Mouse (Mus musculus) lung, postnatal 4 days (tissue): ENCODE measurements around the gene 6430548M08Rik.
A peak's percentile ranks its signal among the peaks of the same experiment; 100 is the strongest.

ENCODE experiments used
- DNase-seq, 2 experiments: peaks; one replicate each; pipeline ENCODE4 v3.0.0; 2021

Gene 6430548M08Rik

DNA sequence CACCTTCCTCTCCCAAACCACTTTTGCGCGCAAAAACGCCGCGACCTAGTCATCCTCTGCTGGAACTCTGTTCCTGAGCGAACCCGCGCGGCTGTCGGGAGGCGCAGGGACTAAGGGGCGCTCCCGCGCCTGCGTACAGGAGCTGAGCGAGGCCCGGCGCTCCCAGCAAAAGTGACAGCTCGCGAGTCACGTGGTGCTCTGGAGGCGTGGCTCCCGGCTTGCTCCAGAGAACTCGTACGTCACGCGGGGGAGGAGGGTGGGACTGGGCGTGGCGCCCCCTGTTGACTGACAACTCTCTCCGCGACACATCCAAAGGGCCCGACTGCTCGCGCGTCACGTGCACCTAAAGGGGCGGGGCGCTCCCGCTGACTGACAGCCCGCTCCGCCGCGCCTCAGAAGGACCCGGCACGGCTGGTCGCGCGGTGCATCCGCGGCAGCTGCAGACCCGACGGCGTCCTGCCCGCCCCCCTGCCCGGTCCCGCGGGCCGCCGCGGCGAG lies at the start of gene 6430548M08Rik:
Gene 6430548M08Rik (plus strand): TSS at position 395 of the 498 bp plus-strand sequence.
- DNase-seq = peak; percentile 100

DNA sequence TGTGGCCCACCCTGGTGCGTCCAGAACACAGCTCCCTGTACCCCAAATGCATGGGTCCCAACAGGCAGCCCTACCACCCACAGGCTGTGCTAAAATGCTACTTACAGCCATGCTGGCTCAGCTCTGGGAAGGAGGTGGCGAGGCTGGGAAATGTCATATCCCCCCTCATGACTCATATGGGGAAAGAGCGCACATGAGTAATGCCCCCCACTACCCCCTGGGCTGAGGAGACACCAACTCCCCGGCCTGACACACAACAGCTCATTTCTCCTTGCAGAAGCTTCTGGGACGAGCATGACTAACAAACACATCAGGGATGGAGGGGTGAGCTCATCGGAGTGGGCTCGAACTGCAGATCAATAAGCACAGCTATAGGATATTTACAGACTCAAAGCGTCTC lies 48.3 kb upstream of the 6430548M08Rik start:
- no peak for DNase-seq

DNA sequence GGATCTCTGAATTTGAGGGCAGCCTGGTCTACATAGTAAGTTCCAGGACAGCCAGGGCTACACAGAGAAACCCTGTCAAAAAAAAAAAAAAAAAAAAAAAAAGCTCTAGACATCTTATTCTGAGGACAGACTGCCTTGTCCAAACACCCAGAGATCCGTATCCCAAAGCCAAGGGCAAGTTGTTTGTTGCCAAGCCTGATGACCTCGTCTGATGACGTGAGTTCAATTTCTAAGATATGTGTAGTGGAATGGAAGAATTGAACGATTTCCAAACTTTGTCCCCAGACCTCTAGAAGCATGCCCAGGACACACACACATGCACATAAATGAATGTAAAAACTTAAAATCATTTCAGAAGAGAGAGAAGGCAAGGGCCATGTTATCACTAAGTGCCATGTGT lies 47.7 kb upstream of the 6430548M08Rik start:
- no peak for DNase-seq

DNA sequence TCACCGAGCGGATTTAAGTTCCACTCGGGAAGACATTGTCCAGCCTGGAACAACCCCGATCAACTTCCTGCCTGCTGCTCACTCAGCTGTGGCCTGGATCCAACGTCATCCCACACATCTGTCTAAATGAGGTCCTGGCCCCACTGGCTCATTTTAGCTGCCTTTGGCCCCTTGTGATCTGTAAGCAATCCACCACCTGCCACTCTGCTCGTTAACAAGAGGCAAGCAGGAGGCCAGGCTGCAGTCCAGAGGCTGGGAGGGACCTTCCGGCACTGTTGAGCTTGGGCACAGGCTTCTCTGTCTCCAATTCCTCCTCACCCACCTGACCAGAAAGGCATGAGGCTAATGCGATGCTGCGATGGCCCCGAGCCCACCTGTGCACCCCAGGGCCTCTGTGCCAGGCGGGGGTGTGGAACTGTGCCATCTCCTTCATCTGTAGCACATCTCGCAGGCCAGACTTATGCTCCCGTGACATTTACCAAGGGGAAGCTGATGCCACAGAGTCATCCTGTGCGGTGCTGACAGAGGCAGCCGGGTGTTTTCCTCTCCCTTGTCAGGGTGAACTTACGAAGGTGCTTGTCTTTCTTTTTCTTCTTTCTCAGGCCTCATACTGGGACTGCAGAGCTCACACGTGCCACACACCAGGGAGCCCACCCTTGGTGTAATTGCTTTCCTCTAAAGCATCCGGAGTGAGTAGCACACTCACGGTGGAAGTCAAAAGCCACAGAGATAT lies 45.9 kb upstream of the 6430548M08Rik start:
- peak; percentile 56 to 82 for DNase-seq

DNA sequence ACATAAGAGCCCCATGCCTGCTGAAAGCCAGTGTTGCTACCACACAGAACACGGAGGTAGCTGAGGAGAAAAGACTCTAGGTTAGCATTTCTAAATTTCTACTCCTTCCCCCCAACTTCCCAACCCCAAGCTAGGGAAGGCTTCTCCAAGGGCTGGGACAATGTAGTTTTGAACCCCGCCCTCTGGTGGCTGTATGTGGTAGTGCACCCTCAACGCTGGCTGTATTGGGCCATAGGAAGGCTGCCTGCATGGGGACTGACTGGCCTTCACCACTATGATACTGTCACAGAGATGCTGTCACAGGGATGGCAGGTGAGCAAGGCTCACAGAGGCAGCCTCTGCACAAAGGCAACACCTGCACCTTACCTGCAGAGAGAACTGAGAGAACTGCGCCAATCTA lies 42.3 kb upstream of the 6430548M08Rik start:
- DNase-seq = peak; percentile 78 to 87

DNA sequence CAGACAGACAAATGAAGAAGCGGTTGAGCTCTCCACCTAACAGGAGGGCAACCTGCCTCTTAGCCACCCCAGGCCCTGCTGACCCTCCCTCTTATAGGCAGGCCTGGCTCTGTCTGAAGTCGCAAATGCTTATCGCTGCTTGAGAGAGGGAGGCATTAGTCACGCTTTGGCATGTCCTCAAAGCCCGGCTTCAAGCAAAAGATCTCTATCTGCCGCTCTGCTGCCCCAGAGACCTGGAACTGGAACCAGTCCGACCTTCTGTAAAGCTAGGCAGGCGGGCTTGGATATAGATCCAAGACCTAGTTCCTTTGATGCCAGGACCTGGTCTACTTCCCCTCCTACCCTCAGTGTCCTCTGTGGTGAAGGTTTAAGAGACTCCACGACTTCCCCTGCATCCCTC lies 41.7 kb upstream of the 6430548M08Rik start:
- no peak for DNase-seq

DNA sequence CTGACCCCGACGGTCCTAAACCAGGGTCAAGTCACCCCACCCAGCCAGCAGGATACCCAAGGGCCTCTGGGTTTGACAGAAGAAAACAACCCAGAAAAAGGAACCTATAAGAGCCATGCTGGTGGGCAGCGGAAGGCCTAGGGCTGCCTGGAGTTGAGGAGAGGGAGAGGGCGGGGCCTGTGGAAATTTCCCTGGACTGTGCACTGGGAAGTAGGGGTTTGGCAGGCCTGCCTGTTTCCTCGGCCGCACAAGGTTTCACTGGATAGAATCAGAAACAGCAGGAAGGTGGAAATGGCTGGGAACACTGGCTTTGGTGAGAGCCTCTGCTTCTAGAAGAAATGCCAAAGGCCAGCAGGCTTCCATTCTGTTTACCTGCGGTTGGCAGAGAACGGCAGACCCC lies 41.1 kb upstream of the 6430548M08Rik start:
- DNase-seq = no peak

DNA sequence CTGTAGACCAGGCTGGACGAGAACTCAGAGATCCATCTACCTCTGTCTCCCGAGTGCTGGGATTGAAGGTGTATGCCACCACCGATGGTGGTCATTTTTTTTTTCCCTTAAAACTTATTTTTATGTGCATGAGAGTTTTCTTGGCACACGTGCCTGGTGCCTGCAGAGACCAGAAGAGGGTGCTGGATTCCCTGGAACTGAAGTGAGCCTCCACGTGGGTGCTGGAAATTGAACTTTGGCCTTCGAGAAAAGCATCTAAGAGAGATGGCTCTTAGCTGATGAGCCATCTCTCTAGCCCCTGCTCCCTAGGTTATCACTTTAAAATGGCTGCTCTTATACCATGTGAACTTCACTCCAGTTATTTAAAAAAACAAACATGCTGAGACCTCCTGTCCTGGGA lies 39.4 kb upstream of the 6430548M08Rik start:
- no peak for DNase-seq

DNA sequence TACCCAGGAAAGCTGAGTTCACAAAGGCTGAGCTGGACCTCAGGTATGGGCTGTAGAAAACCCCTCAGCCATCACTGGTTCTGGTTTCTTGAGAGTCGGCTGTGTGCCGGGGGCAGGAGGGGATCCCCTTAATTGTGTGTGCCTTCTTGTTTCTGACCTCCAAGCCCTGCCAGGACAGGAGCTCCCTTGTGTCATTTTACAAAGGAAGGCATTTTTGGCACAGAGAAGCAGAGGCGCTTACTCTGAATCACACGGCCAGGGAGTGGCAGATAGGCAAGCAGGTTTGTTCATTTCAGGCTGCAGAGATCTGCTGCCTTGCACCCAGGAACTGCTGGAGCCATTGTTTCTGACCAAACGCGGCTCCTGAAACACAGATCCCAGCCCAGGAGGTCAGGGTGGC lies 38.6 kb upstream of the 6430548M08Rik start:
- no peak for DNase-seq

DNA sequence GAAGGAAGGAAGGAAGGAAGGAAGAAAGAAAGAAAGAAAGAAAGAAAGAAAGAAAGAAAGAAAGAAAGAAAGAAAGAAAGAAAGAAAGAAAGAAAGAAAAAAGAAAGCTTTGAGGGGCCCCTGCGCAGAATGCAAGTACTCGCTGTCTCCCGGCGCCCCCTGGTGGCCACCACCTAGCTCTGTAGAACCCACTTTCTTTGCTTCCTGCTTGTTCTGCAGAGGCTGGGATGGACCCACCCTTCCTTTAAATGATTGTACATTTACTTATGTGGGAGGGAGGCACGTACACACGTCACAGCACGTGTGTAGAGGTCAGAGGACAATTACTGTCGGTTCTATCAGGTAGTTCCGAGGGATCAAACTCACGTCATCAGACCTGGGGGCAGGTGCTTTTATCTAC lies 35.9 kb upstream of the 6430548M08Rik start:
- peak; percentile 80 to 82 for DNase-seq

DNA sequence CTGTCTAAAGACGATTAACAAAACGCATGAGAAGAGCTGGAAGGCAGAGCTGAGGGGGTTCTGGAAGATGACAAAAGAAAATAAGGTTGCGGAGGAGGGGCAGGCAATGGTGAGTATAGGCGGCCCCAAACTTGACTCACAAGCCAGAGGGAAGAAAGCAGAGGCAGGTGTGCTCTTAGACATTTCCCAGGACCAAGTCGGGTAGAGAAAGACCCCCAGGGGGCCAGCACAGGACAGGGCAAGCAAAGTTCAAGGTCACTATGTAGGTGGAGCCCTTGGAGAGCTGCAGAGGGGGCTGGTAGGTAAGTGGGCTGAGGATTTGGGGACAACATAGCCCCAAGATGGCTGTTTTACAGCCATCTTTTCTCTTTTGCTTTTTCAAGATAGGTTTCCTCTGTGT lies 34.6 kb upstream of the 6430548M08Rik start:
- DNase-seq = no peak

DNA sequence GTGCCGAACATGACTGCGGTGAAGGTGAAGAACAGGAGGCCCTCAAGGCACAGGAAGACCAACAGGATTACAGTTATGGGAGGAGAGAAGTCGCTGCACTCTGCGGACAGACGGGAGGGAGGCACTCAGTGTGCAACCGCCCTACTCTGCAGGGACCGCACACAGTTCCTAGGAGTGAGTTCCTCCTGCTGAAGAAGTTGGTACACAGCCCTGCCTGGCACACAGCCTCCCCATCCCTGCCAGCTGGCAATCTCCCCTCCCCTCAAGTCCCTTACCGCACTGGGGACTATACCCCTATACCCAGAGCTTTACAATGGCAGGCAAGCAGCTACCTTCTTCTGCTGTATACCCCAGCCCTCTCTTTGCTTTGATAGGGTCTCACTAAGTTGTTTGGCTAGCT lies 30.7 kb upstream of the 6430548M08Rik start:
- no peak for DNase-seq

DNA sequence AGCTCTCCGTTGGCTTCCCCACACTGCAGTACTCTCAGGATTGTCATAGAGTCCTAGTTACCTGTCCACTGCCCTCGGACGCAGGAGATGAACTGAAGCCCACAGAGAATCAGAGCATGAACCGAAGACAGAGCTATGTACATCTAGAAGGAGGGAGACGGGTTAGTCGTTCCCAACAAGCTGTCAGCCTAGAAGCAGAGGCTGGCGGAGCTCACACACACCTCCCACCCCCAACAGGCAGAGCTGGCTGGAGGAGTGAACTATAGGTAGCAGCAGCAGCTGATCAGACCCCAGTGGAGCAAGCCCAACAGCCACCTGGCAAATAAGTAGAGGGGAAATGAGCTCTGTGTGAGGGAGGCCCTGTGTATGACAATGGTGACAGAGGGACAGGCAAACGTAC lies 29.2 kb upstream of the 6430548M08Rik start:
- DNase-seq = no peak

DNA sequence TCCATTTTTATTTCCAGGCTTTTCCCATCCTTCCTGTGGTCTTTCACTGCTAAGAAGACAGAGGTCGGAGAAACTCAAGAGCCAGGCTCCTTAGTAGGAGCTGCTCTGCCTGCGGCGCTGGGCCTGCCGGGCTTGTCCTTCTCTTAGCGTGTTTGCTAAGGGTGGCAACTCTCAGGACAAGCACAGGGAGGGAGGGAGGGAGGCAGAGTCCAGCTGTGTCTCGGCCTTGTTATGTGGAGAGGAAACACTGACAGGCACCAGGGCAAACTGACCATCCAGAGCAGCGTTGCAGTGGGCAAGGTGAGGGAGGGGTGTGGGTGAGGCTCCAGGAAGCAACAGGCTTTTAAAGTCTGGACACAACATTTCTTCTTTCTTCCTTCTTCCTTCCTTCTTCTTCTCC lies 24.4 kb upstream of the 6430548M08Rik start:
- DNase-seq = no peak

DNA sequence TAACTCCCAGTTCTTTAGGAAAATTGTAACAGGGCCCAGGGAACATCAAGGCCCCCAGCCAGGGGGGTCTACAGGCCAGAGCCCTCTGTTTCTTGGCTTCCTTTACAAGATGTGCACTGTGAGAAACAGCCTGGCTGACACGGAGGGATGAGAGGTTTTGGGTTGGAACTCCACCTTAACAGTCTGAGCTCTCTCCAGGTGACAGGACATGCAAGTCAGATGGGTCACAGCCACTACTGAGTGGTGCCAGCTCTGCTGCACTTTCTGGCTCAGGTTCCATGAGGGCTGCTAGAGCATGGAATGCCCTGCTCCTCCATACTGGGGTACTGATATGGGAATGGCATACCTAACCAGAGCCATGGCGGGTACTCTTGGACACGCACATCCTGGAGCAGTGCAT lies 22.9 kb upstream of the 6430548M08Rik start:
- DNase-seq = no peak

DNA sequence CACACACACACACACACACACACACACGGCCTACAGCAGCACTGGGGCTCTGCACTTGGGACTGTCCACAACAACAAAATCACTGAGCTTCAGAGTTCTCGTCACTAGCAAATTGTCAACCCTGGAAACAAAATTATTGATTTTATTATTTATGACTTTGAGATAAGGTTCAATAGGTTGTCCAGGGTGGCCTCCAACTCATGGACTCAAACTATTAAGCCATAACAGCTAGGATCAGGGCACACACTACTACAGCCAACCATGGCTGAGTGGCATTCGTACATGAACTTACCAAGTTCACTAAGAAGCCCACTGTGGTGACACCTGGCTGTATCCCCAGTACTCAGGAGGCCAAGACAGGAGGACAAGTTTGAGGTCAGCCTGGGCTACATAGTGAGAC lies 20.8 kb upstream of the 6430548M08Rik start:
- DNase-seq = no peak

DNA sequence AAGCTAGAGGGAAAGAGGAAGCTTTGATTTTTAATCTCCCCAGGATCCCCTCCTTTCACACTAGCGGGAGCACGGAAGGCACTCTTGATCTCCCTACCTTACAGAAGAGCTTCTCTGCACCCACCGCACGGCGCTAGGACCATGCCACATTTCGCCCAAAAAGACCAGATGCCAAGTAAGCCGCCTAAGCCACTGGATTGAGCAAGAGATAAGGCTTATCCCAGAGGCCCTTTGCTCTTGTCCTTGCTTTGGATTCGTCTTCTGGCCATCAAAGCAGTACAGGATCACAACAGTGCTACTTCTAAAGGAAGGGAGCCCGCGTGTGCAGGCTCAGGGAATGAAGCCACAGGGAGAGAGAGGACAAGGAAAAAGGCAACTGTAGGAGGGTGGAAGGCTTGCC lies 19.2 kb upstream of the 6430548M08Rik start:
- DNase-seq = no peak

DNA sequence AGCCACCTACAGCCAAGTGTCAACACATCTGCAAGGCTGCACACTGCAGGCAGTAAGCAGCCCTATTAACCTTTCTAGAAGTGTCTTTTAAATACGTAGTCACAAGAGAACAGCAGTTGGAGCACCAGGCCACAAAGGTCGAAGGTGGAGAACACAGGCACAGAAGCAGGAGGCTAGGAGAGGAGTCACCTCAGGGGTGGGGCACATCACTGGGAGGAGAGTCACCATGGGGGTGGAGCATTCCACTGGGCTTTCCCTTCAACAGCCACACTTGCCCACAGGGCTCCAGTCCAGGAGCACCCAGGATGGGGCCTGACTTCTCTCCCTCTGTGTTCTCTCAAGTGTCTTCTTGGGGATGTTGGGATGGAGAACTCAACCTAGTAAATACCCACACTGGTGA lies 17.5 kb upstream of the 6430548M08Rik start:
- no peak for DNase-seq

DNA sequence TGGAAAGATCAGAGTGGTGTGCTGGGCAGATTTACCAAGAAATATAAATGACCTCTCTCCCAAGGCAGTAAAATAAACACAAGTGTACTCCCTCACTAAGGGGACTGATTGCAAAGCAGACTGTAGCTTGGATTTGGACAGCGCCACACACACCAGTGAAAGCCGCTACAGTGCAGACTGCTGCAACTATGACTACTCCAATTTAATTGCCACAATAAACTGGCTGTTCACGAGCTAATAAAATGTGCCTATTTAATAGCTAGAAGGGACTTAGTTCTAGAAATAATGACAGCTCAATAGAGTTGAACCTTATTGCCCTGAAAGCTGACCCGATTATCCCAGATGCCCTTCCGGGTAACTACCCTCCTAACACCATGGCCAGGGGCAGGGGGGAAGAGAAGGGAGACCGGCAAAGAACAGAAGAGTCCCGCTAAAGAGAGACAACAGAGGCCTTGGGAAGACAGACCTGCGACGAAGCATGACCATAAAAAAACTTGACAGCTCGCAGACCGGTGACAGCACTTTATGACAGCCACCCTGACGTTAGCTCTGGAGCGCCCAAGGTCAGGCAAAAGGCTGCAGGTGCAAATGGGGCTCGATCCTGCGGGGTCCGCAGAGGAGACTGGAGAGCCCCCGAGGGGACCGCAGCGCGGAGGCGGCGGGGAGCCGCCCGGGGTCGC lies 13.4 kb upstream of the 6430548M08Rik start:
- DNase-seq = no peak

DNA sequence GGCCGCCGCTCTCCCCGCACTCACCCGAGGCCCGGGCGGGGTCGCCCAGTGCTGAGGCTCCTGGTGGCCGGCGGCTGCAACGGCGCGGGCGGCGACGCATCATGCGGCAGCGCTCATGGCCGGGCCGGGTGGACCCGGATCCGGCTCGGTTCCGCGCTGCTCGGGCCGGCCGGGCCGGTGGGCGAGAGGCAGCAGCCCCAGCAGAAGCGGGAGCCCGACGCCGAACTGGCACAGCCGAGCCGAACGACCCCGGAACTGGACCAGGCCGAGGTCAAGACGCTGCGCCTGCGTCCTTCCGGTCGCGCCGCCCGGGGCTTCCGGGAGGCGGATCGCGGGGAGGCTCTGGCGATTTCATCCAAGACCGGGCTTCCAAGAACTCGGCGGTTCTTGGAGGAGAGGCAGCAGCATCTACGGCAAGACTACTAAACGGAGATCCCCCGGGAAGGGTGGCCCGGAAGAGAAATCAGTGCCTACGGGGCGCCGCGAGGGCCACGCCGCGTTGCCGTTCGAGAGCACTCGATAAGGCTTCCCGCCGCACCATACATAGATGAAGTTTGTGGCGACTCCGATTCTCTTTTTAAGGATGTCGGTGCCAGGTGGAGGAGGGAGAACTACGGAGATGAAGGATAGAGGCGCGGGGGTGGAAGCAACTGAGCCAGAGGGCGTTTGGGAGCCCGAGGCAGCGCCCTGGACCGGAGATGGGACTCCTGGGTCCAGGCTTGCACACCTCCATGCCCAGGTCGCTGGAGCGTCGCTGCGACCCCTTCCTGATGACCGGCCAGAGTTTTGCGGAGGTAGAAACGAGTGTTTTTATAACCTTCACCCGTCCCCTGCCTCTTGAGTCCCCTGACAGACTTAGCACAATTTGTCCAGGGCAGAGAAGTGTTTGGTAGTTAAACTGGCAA lies 12.6 kb upstream of the 6430548M08Rik start, which contains the start of gene Zdhhc7:
Gene Zdhhc7 (minus strand): TSS at position 415 of the 905 bp plus-strand sequence.
- DNase-seq = peak; percentile 88 to 89

DNA sequence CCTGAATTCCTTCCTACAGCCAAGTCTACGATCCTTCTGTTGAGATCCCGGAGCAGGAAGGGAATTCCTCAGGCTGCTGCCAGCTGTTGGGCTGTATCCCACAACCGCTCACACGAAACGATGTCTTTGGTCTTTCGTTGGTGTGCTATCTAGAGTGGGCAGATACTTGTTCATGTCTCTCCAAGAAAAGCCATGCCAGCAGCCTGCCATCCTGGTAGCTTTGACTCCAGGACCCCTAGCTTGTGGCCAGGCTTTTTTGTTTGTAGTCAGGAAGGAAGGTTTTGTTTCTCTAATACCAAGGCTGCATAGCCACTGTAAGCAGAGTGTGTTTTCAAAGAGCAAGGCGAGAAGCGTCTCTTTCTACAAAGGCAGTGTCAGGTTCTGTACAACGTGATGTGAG lies 10.0 kb upstream of the 6430548M08Rik start:
- DNase-seq = peak in 1 of 2 experiments; percentile 50

DNA sequence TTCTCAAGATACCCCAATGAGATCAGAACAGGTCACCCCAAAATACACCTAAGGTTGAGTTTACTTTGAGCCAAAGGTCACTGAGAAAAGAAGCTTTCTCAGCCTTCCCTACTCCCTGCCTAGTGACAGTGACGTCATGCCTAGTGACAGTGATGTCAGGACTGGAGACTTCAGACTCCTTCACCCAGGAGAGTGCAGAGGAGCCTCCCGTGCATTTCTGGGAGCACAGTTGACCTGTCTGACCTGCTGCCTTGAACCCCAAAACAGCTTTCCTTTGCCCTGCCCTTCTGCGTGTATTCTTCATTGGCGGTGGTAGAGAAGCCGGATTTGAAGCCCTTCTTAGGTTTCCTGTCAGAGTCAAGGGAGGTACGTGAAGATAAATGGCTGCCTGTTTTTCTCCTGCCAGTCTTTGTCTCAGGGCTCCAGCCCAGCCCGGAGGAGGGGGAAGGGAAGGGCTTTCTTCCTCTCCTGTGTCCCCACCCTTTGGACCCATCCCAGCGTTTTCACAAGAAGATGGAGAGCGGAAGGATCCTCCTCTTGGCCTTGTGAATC lies 9.2 kb upstream of the 6430548M08Rik start:
- DNase-seq = peak; percentile 79 to 88

DNA sequence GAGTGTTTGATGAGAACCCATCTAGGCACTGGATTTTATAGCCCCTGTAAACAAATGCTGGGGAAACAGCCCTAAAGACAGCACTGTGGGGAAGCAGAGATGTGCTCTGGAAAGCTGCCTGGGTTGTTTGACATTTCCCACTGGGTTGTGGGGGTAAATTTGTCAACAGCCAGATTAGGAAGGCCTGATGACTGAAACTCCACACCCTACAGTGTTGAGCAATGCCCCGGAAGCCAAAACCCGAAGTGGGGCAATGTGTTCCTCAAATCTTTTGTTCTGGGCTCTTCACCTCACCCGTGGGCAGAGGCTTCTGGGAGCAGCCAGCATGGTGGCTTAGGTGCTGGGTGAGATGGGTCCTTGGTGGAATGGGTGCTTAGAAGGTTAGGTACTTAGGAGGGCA lies 4.8 kb upstream of the 6430548M08Rik start:
- peak; percentile 66 to 68 for DNase-seq
